Comparison of ENCODE assay signal across 19 mouse cellular contexts in genomic region chr6:116259649-116260048, GRCm38 (mm10). TPM values are rescaled to one million over a fixed set of nuclear protein-coding genes. Genes with fewer than 3 reads are reported as not detected.
DNase-seq lines count a peak whose midpoint lies in the region; ATAC-seq and TF ChIP-seq lines count a peak whose summit lies in the region.
"Had no signal": no experiment of that assay in that cellular context is flagged by ENCODE, and none has a peak within 500 bp of the region (broad histone marks: within the 10 kb centered on the region; RNA-seq: fewer than 3 reads in every experiment).

No protein-coding gene starts in this region.

- H3K4me1 ChIP-seq in forebrain, embryonic 16.5 days (replicated peaks; ENCODE audit: control insufficient read depth, insufficient read depth, low read length) = no peaks in the 10 kb centered on the region; the same call in 1 of the 2 replicates
- 0 out of 2 replicates have a peak, but pooled peaks cover 2% of the 10 kb centered on the region for H3K4me1 ChIP-seq in forebrain, embryonic 12.5 days
- peaks cover 16% of the 10 kb centered on the region for H3K4me1 ChIP-seq in liver, adult 2 months (ENCODE audit: control insufficient read depth, insufficient read depth, low read length)
- H3K4me1 ChIP-seq in midbrain, embryonic 14.5 days (ENCODE audit: control insufficient read depth, insufficient read depth, low read length) = peaks cover 3% of the 10 kb centered on the region; the same call in 1 of the 2 replicates
- H3K4me1 ChIP-seq in midbrain, embryonic 10.5 days = peaks cover 5% of the 10 kb centered on the region
- H3K4me1 ChIP-seq: embryonic facial prominence, embryonic 13.5 days; hindbrain, embryonic 12.5 days had no signal

- ATAC-seq in forebrain, embryonic 16.5 days = peak; percentile 71
- no peak for ATAC-seq in forebrain, embryonic 12.5 days (ENCODE audit: low FRiP score)
- ATAC-seq in midbrain, embryonic 14.5 days (ENCODE audit: low FRiP score, low TSS enrichment) = no peak
- ATAC-seq: activated CD4-positive, CD25-positive, alpha-beta regulatory T cell, adult 4 months; hindbrain, embryonic 16.5 days; Patski had no signal

- TF ChIP-seq CTCF in liver, adult 2 months (IDR thresholded peaks at IDR 0.05; ENCODE audit: low read depth, low read length) = no peak

- no peak overlapping the region for H3K27ac ChIP-seq in forebrain, embryonic 16.5 days (ENCODE audit: low read length)
- no peak overlapping the region for H3K27ac ChIP-seq in forebrain, embryonic 12.5 days
- peak overlapping the region; percentile 80 for H3K27ac ChIP-seq in liver, adult 2 months (replicated peaks; ENCODE audit: insufficient read depth, low read depth, low read length)
- H3K27ac ChIP-seq in midbrain, embryonic 14.5 days (replicated peaks; ENCODE audit: low read depth, low read length) = no peak overlapping the region
- no peak overlapping the region for H3K27ac ChIP-seq in midbrain, embryonic 10.5 days (replicated peaks)
- H3K27ac ChIP-seq: embryonic facial prominence, embryonic 13.5 days; heart, embryonic 13.5 days; hindbrain, embryonic 12.5 days had no signal

- no peak for DNase-seq in liver, adult 2 months (ENCODE audit: extremely low read depth, low read depth, low spot score)
- DNase-seq in liver = no peak
- peak; percentile 8 for DNase-seq in midbrain, embryonic 14.5 days
- no peak for DNase-seq in midbrain, embryonic 10.5 days (ENCODE audit: low spot score)
- DNase-seq: adrenal gland, postnatal 14 days; cerebellum, adult 18-20 months; cerebellum, adult 9-11 months; cerebellum, postnatal 36 days; gastrocnemius, postnatal 36 days; heart, postnatal 36 days had no signal

- 0 out of 2 replicates have a peak, but pooled peaks cover 3% of the 10 kb centered on the region for H3K79me2 ChIP-seq in liver, adult 2 months (ENCODE audit: control insufficient read depth, insufficient read depth, low read length)

- H3K9me3 ChIP-seq in forebrain, embryonic 16.5 days (ENCODE audit: control insufficient read depth, low read length) = no peaks in the 10 kb centered on the region
- no peaks in the 10 kb centered on the region for H3K9me3 ChIP-seq in forebrain, embryonic 12.5 days
- no peaks in the 10 kb centered on the region for H3K9me3 ChIP-seq in midbrain, embryonic 14.5 days (ENCODE audit: control insufficient read depth, low read length)
- H3K9me3 ChIP-seq in midbrain, embryonic 10.5 days (replicated peaks) = no peaks in the 10 kb centered on the region
- H3K9me3 ChIP-seq: embryonic facial prominence, embryonic 13.5 days; heart, embryonic 13.5 days; hindbrain, embryonic 12.5 days had no signal

- H3K4me3 ChIP-seq in forebrain, embryonic 16.5 days (replicated peaks; ENCODE audit: low read length) = no peak overlapping the region
- no peak overlapping the region for H3K4me3 ChIP-seq in forebrain, embryonic 12.5 days (replicated peaks)
- H3K4me3 ChIP-seq in liver, adult 2 months (ENCODE audit: insufficient read depth, low read depth, low read length) = no peak overlapping the region
- no peak overlapping the region for H3K4me3 ChIP-seq in midbrain, embryonic 14.5 days (replicated peaks; ENCODE audit: low read depth, low read length)
- no peak overlapping the region for H3K4me3 ChIP-seq in midbrain, embryonic 10.5 days
- H3K4me3 ChIP-seq: embryonic facial prominence, embryonic 13.5 days; heart, embryonic 13.5 days; hindbrain, embryonic 12.5 days had no signal

- no peak overlapping the region for H3K4me2 ChIP-seq in forebrain, embryonic 16.5 days (ENCODE audit: low read length)
- no peak overlapping the region for H3K4me2 ChIP-seq in forebrain, embryonic 12.5 days
- no peak overlapping the region for H3K4me2 ChIP-seq in midbrain, embryonic 14.5 days (ENCODE audit: low read length)
- H3K4me2 ChIP-seq: embryonic facial prominence, embryonic 13.5 days; heart, embryonic 13.5 days; hindbrain, embryonic 12.5 days had no signal

- 78% methylated on average over 4 of the region's 4 CpGs for WGBS in forebrain, embryonic 16.5 days
- WGBS in forebrain, embryonic 12.5 days = 84% methylated on average over 4 of the region's 4 CpGs
- WGBS in liver, adult 2 months = 85% methylated on average over 4 of the region's 4 CpGs
- 68% methylated on average over 4 of the region's 4 CpGs for WGBS in midbrain, embryonic 14.5 days
- 96% methylated on average over 4 of the region's 4 CpGs for WGBS in midbrain, embryonic 10.5 days

- H3K9ac ChIP-seq in forebrain, embryonic 16.5 days (replicated peaks; ENCODE audit: low read depth, low read length) = no peak overlapping the region
- H3K9ac ChIP-seq in forebrain, embryonic 12.5 days = no peak overlapping the region
- H3K9ac ChIP-seq in liver, adult 2 months (ENCODE audit: low read depth, low read length) = no peak overlapping the region
- H3K9ac ChIP-seq in midbrain, embryonic 14.5 days (replicated peaks; ENCODE audit: low read length) = no peak overlapping the region
- H3K9ac ChIP-seq: embryonic facial prominence, embryonic 13.5 days; heart, embryonic 13.5 days; hindbrain, embryonic 12.5 days had no signal

- H3K27me3 ChIP-seq in forebrain, embryonic 16.5 days (replicated peaks; ENCODE audit: control insufficient read depth, insufficient read depth, low read length) = no peaks in the 10 kb centered on the region
- no peaks in the 10 kb centered on the region for H3K27me3 ChIP-seq in forebrain, embryonic 12.5 days
- H3K27me3 ChIP-seq in liver, adult 2 months (ENCODE audit: control insufficient read depth, insufficient read depth, low read length) = no peaks in the 10 kb centered on the region
- H3K27me3 ChIP-seq in midbrain, embryonic 14.5 days (ENCODE audit: control insufficient read depth, insufficient read depth, low read length) = no peaks in the 10 kb centered on the region
- no peaks in the 10 kb centered on the region for H3K27me3 ChIP-seq in midbrain, embryonic 10.5 days (ENCODE audit: low read depth, poor library complexity, severe bottlenecking)
- H3K27me3 ChIP-seq: CH12.LX; embryonic facial prominence, embryonic 13.5 days; heart, embryonic 13.5 days; hindbrain, embryonic 12.5 days; Patski had no signal

- H3K36me3 ChIP-seq in forebrain, embryonic 16.5 days (ENCODE audit: control insufficient read depth, insufficient read depth) = peaks cover 2% of the 10 kb centered on the region; the same call in 1 of the 2 replicates
- H3K36me3 ChIP-seq in forebrain, embryonic 12.5 days (replicated peaks) = peaks cover 42% of the 10 kb centered on the region
- H3K36me3 ChIP-seq in liver, adult 2 months (ENCODE audit: control insufficient read depth, insufficient read depth, low read length) = peaks cover 25% of the 10 kb centered on the region
- peaks cover 63% of the 10 kb centered on the region for H3K36me3 ChIP-seq in midbrain, embryonic 14.5 days (ENCODE audit: control insufficient read depth, insufficient read depth, low read length)
- peaks cover 68% of the 10 kb centered on the region for H3K36me3 ChIP-seq in midbrain, embryonic 10.5 days

- no peak for TF ChIP-seq POLR2A in liver, adult 2 months (IDR thresholded peaks at IDR 0.05; ENCODE audit: extremely low read depth, insufficient read depth, low read length)

RNA-seq across cellular contexts. Expression of gene Zfand4, which starts 4.4 kb away (rescaled TPM):
- polyA plus RNA-seq in forebrain, embryonic 16.5 days (2015; fragmentation: Nextera tagmentation; extraction: Ambion mirVana) = 7.2 and 8.7 TPM in 2 replicates
- 10.7 and 12.1 TPM in 2 replicates for polyA plus RNA-seq in forebrain, embryonic 12.5 days (2016; fragmentation: Nextera tagmentation; extraction: Ambion mirVana)
- 25.6 and 28.0 TPM in 2 replicates for total RNA-seq in liver, adult 2 months (2014; rRNA removed)
- polyA plus RNA-seq in liver, adult 2 months (2012; rRNA removed) = 3.1 and 4.0 TPM in 2 replicates
- 9.0 and 12.4 TPM in 2 replicates for polyA plus RNA-seq in midbrain, embryonic 14.5 days (2014; fragmentation: Nextera tagmentation; extraction: Ambion mirVana)
- 9.2 and 10.6 TPM in 2 replicates for polyA plus RNA-seq in midbrain, embryonic 10.5 days (2016; fragmentation: Nextera tagmentation; extraction: Ambion mirVana)

RNA-seq across cellular contexts. Expression of gene Washc2, which starts 51.8 kb away (rescaled TPM):
- 66.5 and 66.9 TPM in 2 replicates for polyA plus RNA-seq in forebrain, embryonic 16.5 days (2015; fragmentation: Nextera tagmentation; extraction: Ambion mirVana)
- polyA plus RNA-seq in forebrain, embryonic 12.5 days (2016; fragmentation: Nextera tagmentation; extraction: Ambion mirVana) = 62.1 and 64.0 TPM in 2 replicates
- total RNA-seq in liver, adult 2 months (2014; rRNA removed) = 38.5 and 46.5 TPM in 2 replicates
- polyA plus RNA-seq in liver, adult 2 months (2012; rRNA removed) = 29.6 and 32.7 TPM in 2 replicates
- 48.5 and 60.4 TPM in 2 replicates for polyA plus RNA-seq in midbrain, embryonic 14.5 days (2014; fragmentation: Nextera tagmentation; extraction: Ambion mirVana)
- 50.6 and 60.9 TPM in 2 replicates for polyA plus RNA-seq in midbrain, embryonic 10.5 days (2016; fragmentation: Nextera tagmentation; extraction: Ambion mirVana)
